Mouse (Mus musculus): ENCODE results near the gene Myrfl.

Myrfl gene

DNA sequence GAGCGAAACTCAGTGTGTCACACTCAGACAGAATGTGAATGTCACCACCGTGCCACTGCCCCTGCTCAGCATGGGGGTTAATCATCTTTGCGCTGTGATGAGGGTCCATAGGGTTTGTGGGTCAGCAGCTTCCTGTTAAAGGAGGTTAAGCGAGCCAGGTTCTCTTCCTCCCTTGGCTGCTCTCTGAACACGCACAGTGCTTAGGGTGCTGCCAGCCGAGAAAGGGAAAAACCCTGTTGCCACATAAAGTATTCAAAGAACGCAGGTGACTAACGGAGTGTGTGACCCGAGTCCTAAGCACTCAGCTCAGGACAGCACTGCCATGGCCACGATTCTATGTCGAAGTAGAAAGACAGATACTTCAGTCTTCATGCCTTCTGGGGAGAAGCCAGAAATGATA lies 69.4 kb downstream of the Myrfl start:
- DNase-seq (ENCODE audit: low spot score) = no peak

DNA sequence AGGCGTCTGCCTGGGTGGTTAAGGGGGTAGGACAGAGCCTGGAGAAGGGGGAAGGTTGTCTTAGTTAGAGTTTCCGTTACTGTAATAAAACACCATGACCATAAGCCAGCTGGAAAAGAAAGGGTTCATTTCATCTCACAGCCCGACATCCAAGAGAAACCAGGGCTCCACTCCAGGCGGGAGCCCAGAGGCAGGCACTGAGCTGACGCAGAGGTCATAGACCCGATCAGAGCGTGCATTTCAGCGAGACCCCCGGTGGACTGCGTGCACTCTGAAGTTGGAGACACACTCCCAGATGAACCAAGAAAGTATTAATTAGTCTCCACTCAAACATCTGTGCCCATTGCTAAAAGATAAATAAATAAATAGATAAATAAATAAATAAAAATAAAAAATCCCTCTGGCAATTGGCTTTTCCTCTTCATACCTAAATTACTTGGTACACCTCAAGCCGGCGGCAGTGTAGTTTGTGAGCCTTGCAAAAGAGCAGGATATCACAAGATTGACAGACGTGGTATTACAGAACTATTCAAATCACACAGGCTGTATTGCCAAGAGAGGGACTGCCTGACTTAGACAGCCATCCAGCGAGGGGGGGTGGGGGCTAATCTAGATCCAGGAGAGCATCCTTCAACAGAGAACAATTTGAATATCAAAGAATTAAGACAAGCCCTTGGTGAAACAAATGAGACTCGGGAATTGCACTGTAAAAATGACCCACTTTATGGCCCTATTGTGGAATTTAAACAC lies 81.2 kb downstream of the Myrfl start:
- no peak for DNase-seq (ENCODE audit: low spot score)

DNA sequence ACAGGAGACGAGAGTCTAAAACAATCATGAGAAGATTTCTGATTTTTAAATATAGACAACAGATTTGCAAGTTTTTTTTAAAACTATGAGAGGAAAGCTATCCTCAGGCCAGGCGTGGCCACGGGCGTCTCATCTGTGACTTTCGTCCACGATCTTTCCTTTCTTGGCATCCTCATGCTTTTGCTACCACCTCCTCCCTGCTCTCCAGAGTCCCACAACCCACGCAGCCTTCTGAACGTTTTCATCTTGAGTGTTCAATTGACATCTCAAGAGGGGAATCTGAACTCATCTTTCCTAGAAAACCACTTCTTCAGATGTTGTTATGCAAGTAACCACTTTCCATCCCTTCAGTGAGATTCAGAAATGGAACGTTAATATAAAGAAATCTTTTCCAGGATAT lies 83.6 kb downstream of the Myrfl start:
- no peak for DNase-seq (ENCODE audit: low spot score)

DNA sequence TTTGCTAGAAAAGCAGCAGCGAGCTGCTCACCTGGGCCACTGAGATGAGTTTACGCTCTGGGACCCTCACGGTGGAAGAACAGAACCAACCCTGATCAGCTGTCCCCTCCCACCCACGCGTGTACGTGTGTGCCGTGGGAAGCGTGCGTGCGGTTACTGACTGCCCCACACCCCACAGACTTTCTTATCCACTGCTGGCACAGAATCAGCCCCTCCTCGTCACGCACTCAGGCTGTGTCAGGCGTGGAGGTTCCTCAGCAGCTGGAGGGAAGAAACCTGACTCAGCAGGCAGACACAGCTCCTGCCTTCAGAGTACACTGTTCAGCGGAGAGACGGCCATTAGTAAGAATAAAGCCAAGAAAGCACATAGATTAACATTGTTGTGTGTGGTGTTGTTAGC lies 86.0 kb downstream of the Myrfl start:
- DNase-seq (ENCODE audit: low spot score) = no peak

DNA sequence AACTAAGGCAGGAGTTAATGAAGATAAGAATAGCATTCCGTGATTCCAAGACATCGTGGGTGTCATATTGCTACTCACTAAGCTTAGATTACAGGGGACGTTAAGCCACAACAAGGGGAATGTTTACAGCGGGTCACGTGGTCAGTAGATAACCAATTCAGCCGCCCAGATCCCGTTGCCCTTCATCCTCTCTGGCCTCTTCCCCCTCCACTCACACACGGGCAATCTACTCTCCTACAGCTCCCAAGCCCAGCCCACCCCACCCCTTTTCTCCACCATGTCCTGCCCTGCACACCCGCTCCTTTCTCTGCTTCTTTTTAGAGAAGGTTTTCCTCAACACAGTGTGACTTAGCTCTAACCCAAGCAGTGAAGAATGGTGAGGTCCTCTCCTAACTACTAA lies 87.3 kb downstream of the Myrfl start:
- no peak for DNase-seq (ENCODE audit: low spot score)

DNA sequence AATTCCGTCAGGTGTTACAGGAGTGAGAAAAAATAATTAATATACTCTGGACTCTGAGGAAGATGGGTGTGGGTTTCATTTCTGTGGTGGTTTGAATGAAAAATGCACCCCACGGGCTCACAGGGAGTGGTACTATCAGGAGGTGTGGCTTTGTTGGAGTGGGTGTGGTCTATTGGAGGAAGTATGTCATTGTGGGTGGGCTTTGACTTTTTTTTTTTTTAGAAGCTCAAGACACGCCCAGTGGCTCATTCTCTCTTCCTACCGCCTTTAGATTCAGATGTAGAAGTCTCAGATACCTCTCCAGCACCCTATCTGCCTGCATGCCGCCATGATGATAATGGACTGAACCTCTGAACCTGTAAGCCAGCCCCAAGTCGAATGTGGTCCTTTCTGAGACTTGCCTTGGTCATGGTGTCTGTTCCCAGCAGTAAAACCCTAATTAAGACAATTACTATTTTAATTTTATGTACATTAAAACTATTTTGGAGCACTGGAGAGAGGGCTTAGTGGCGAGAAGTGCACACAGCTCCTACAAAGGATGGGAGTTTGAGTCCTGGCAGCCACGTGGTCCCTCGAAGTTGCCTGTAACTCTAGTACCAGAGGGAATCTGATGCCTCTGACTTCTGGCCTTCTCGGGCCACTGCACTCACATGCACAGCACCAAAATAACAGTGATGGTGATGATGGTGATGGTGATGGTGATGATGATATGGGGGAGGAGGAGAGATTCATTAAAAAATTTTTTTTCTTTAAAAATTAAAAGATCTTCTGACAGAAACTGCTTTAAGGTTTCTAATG lies 88.0 kb downstream of the Myrfl start:
- no peak for DNase-seq (ENCODE audit: low spot score)

DNA sequence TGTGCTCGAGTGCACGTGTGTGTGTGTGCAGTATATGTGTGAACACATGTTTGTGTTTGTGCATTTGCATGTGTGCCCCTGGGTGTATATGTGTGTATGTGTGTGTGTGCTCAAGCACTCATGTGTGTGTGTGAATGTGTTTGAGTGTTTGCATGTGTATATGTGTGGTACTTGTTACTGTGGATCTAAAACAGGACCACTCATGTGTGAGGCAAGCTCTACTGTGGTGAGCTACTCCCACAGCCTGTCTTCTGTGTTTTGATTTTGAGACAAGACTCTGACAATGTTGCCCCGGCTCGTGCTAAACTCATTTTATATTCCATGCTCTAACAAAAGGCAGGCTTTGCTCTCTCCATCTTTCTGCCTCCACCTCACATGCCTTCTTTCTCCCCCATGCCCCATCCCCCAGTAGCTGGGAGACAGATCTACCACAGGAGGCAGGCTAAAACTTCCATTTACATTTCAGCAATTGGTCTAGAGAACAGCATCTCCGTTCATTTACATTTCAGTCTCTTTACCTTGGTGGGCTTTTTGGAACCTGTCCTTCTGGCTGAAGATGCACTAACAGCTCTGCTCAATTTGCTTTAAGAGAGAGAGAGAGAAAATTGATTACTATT lies 94.4 kb downstream of the Myrfl start:
- DNase-seq (ENCODE audit: low spot score) = no peak

DNA sequence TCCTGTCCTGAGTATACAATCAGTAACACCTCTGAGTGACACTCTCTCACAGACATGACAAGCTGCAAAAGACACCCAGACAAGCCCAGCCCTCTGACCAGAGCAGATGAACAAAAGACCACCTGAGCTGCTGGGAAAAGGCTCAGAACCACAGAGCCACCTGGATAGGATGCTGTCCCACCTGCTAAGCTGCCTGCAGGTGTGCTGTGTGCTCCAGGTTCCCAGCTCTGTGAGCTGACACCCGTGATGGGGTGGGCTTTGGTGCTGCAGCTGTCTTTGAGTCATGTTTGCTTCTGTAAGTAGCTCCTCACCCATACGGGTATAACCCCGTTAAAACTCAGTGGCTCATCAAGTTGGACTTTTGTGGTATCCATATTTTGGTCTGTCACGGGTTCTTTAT lies 95.4 kb downstream of the Myrfl start:
- DNase-seq (ENCODE audit: low spot score) = no peak

DNA sequence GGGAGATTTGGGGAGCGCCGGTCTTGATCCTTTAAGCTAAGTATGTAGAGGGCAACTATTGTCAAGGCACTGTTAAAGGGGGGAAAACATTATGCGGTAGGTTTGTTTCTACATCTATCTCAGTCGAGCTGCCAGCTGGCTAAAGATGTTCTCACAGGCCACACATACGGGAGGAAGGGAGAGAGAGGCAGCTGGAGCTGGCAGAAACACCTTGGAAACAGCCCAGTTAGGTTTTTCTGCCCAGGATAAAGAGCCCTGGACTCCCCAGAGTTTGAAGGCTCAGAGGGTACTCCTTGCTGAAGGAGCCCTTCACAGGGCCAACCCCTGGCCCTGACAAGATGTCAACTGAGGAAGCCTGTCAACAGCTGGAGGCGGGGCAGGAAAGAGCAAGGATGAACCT lies 100.7 kb downstream of the Myrfl start:
- no peak for DNase-seq (ENCODE audit: low spot score)

DNA sequence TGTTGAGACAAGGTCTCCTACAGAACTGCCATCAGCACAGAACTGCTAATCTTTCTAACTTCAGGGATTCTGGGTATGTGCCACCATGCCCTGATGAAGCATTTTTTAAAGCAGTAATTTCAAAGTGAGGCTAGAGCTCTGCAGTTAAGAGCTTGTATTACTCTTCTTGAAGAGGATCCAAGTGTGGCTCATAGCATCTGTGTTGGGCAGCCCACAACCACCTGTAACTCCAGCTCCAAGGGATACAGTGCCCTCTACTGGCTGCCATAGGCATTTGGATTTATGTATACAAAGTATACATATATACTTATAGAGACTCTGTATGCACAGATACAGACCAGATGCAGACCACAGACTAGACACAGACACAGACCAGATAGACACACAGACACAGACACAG lies 107.6 kb downstream of the Myrfl start:
- no peak for DNase-seq (ENCODE audit: low spot score)

DNA sequence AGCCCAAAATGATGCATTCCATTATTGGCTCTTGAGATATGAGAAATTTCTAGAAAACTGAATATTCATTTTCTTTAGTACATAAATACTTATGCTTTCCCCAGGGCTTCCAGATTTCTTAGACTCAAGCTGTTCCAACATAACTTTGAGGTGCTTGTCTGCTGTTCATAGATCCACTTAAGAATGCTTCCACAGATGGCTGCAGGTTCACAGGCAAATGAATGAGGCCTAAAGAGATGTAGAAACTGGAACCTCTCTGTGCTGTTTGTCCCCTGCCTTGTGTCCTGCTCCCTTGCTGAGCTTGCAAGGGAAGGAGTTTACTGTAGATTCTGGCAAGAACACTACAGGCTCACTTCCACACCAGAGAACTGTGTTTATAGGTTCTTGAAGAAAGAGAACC lies 108.3 kb downstream of the Myrfl start:
- no peak for DNase-seq (ENCODE audit: low spot score)

DNA sequence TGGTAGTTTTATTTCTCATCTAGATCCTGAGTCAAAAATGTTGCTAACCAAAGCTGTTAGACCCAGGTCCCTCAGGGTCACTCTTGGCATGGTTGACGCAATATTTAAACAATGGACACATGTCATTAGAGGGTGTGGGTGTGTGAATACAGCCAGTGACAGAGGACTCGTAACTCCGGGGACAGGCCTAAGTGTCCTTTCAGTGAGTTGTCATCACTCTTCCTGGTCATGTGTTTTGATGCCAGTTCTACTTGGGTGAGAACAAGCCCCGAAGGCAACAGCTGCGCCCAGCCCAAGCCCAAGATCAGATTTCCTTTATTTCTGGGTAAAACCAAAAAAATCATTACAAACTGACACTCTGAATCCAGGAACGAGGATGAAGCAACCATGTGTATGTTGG lies 112.6 kb downstream of the Myrfl start:
- DNase-seq (ENCODE audit: low spot score) = no peak

DNA sequence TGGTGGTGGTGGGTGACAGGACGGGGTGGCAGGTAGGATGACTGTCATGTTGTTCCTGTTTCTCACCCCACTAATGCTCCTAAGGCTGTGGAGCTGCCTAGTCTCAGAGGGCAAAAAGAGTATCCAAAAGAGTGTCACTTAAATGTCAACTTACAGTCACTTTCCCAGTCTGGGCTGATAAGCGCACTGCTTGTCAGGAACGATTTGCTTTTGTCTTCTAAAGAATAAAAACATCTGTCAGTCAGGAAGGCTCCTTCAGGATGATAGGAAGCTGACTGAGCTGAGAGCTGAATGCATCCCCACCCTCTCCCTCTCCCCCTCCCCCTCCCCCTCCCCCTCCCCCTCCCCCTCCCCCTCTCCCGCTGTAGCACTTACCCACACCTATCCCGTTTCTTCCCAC lies 113.7 kb downstream of the Myrfl start:
- no peak for DNase-seq (ENCODE audit: low spot score)

DNA sequence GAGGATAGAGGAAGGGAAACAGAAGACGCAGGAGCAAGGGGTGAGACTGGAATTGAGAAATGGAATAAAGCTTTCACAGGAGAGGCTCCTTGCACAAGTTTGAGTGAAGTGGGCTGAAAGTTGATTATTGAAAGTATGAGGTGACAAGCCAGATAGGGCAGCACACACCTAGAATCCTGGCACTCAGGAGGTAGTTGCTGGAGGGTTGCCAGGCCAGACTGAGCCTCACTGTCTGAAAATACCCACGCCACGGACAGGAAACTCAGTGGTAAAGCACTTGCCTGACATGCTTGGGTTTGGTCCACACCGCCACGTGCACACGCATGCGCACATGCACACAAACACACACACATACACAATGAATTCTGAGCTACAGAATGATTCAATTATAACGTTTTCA lies 118.8 kb downstream of the Myrfl start:
- no peak for DNase-seq (ENCODE audit: low spot score)

DNA sequence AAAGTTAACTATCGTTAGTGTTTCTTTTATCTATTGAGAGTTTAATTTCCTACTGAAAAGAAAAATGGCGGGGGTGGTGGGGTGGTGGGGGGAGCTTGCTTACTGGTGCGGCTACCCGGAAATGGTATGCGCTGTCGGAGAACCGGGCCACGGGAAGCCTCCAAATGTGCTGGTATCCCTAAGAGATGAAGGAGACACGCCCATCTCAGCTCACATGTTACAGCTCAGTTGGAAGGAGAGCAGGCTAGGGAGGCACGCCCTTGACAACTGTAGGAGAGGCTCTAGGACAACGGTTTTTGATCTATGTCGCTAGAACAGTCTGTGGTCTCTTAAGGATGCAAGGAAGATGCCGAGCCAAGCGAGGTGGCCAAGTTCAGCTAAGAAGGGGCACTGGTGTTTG lies 119.9 kb downstream of the Myrfl start:
- no peak for DNase-seq (ENCODE audit: low spot score)

DNA sequence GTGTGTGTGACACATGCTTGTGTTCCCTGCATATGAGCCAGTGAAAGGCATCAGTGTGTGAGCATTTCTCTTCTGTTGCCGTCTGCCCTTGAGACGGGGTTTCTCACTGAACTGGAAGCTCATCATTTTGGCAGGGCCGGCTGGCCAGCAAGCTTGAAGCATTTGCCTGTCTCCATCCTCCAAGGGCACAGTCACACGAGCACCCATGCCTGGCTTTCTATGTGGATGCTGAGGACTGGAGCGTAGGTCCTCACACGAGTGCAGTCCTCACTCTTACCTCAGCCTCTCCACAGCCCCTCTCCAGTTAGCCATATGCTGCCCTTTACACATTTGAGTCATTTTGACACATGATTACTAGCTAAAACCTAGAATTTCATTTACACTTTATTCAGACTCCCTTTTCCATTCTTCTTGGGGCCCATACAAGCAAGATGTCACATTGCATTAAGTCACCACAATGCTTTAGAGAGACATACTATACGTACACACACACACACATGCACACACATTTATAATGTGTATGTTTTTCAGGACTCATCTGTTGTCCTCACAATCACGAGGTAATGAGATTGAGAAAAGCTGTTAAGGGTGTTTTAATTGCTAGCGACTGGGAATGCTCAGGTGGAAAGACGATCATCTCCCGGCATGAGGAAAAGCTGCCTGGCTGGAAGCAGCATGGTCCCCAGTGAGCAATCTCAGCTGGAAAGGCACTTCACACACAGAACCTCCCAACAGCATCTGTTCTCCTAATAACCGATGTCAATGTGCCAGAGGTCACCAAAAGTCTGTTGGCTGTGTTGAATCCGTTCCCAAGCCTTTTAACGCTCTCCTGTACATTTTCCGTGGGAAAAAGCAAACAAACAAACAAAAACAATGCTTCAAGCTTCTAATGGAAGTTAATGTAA lies 122.6 kb downstream of the Myrfl start:
- DNase-seq (ENCODE audit: low spot score) = no peak

DNA sequence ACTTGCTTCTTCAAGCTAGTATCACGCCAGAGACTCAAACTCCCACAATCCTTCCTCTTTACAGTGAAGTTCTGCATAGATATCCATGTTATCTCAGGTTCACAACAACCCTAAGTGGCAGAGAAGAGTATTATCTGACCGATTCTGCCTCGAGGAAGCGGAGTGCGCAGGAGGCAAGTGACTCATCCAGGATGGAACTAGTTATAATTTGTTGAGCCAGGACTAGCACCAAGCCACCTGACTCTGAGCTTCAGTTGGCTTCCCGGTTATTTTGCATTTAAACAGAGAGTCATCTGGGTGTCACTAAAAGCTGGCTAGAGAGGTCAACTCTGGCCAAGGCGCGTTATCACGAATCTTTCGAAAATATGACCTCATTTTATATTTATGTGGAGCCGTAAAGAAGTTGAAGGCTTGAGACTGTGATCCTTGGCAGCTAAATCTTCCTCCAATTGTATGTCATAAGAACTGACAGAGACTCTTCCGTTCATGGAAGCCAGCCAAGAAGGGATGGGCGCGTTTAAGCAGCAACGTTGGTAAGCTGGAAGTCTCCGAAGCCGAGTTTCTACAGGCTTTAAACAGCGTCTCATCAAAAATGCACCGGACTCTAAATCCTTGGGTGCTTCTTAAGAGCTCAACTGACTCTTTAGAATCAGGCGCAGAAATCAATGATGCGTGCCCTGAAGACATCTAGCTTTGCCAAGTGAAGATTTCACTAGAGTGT lies 125.3 kb downstream of the Myrfl start:
- DNase-seq (ENCODE audit: low spot score) = no peak

DNA sequence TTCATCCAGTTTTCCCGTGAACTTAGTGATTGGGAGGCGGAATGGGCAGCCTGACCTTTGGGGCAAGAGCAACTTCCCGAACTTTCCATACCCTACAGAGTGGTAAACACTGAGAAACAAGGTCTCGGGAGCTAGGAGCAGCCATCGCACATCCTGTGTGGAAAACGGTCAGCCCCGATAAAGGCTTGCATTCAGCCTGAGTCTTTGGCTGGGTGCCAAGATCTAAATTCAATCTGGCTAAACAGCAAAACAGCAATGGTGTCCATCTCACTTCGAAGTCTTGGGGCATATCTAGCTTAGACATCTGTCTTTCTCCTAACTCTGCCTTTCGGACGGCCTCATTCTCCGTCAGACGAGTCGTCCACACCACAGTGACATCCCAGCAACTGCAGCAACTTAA lies 128.1 kb downstream of the Myrfl start:
- DNase-seq (ENCODE audit: low spot score) = no peak

DNA sequence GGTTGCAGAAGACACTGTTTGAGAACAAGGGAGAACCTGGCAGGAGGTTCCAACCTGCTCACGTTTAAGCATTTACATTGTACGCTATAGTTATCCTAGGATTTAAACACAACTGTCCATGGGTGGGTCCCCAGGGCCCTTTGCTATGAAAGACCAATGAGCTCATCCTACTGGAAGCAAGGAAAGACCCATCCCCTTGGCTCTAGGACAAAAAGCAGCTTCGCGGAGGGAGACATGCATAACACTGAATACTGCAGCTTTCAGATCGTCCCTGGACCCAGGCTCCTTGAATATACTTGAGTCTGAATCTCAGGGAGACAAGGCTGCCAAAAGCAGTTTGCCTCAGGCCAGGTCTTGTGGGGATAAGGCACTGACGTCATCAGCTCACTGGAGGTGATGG lies 130.2 kb downstream of the Myrfl start:
- no peak for DNase-seq (ENCODE audit: low spot score)

DNA sequence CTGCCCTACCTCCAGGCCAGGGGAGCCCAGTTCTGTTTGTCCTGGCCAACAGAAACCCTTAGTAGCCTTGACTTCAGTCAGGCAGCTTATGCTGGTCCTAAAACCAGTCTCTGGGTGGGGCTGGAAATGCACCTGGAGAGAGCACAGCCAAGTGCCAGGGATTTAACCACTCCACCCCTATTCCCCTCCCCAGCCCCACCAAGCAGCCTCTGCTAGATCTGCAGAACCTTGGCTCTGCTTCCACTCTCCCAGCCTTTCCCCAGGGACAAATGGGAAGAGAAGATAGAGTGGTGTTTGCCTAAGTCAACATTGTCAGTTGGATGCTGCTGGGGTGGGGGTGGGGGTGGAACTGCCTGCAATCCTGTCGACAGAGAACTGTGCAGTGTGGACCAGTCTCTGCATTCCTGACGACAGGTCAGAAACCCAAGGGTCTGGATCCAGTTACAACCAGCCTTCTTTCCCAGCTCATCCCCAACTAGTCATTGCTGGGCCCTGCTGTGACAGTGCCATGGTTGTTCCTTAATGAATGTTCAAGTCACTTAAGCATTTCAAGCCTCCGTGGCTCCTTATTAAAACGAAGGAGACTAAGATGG lies 135.1 kb downstream of the Myrfl start:
- no peak for DNase-seq (ENCODE audit: low spot score)

DNA sequence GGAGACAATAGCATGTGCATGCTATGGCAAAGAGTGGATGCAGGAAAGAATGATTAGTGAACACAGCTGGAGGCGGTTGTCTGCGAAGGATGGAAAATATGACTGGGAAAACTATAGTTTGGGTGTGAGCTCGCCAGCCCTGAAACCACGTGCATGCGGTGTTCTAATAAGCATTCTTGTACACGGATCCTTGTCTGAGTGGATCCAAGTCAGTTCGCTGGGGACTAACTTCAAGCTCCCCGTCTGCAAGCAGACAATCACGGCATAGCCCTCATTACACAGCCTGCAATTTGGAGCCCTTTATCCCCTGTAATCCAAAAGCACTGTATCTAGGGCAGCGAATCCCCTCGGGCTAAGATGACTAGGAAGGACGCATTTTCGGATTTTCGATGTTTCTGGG lies 136.2 kb downstream of the Myrfl start:
- DNase-seq (ENCODE audit: low spot score) = no peak
